Mouse (Mus musculus) naive thymus-derived CD4-positive, alpha-beta T cell, adult 2 months (primary cell): Measurements from ENCODE around the gene 1600012H06Rik.
A peak's percentile ranks its signal among the peaks of the same experiment; 100 is the strongest.
"Not testable (repeated sequence)": the region's sequence is repeated elsewhere in the genome, so short reads cannot be mapped to it uniquely, and the experiment has no call there.

ENCODE experiments used
- DNase-seq: peaks from one replicate; pipeline ENCODE4 v3.0.0-alpha.2; 2011; ENCODE audit warnings: low read depth

Gene 1600012H06Rik

DNA sequence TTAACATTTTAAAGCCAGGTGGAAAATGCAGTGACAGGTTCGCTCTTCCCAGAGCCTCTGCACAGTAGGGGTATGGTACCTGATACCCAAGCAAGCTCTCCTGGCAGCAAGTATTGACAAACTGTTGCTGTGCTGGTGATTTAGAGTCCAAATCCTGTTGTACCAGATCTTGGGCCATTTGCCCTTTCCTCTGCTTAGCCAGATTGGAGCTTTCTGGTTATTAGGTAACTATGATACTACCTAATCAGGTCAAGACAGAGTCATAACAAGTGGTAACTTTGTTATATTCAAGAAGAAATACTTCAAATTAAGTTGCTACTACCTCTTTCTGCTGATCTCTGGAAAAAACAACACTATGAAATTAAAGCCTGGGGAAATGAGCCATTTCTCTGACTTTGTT, 1.6 kb downstream of the 1600012H06Rik start:
- no peak for DNase-seq

DNA sequence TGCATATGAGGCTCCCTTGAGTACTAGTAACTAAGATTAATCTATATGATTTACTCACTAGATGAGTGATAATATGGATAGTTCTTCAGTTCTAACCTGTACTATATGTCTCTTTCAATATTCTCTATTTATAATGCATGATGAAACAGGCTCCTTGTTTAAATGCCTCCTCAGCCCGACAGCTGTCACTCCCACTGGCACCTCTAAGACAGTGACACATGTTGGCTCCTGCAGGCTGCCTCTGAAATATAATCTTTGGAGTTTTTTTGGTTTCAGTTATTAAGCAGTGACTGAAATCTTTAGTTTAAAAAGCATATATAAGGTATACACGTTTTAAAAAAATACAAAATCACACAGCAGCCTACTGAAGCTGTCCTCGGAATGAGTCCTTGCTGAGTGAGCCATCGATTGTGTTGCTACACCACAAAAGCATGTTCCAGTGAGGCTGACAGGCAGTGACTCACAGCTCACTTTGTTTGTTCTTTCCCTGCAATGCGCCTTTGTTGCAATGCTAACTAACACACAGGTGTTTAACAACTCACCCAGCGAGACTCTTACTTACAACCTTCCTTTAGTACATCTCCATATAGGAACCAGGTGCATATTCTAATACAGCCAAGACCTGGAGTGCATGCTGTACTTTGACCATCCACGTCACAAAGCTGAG, 6.3 kb downstream of the 1600012H06Rik start:
- DNase-seq = no peak

DNA sequence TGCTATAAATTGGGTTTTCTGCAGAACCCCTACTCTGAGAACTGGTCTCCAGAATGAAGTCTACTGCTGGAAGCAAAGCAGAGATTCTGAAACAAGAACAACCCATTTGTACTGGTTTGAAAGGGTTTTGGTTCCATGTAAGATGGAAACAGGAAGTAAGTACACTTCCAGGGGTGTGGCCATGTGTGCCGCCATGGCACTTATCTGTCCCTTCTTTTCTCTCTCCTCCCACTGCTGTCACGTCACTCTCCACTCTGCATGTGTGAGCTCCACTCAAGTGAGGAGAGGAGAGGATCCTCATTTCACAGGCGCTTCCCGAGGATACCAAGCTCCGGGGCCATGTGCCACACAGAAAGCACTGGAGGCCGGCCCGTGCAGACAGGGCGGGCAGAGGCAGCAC, 10.5 kb downstream of the 1600012H06Rik start:
- no peak for DNase-seq

DNA sequence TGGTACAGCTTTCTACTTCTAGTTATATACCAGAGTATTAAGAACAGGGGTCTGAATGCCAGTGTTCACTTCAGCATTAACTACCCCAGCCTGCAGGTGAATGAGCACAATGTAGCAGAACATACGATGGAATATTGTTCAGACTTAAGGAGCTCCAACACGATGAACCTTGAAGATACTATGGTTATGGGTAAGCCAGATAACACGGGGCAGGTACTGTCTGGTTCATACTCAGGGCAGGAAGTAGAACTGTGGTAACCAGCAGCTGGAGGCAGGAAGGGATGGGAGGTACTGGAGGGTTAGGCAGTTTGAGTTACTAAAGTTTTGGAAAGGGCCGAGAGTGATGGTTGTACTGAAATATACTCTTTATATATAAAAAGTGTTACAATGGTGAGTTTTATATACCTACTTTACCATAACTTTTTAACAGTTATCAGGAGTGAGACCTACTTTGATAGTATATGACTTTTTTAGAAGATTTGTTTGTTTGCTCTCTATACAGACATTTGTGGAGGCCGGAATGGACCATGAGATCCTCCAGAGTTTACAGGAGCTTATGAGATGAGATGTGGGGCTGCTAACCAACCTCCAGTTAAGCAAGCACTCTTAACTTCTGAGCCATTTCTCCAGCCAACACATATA, 15.8 kb downstream of the 1600012H06Rik start:
- no peak for DNase-seq

DNA sequence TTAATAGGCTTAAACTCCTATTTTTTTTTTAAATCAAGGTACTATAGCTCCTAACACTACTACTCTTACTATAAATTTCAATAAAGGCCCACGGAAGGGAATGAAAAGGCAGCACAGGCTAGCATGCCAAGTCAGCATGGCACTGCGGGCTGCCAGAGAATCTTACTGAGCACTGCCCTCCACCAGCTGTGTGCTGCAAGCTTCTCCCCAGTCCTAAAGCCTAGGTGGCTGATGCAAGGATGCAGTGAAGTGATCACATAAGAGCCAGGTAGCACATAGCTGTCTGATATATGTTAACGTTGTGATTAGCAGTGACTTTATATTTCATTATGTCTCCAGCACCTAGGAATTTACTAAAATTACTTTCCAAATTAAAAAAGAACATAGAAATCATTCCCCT, 17.0 kb downstream of the 1600012H06Rik start:
- no peak for DNase-seq

DNA sequence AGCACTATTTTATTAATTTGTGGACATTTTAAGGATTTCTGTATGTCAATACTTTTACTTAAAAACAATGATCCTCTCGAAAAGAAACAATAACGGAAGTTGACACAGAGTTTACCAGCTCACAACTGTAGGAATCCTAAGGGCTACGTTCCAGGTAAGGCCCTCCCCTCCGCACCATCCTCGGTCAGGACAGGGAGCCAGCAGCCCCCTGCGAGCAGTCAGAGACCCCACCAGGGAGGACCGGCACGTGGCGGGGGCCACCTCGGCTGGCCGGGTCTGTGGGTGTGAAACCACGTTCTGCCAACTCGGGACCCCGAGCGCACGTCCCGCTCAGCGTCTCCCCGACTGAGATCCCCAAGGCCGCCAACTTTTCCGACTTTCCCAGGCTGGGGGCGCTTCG, 17.5 kb downstream of the 1600012H06Rik start:
- peak; percentile 38 for DNase-seq

DNA sequence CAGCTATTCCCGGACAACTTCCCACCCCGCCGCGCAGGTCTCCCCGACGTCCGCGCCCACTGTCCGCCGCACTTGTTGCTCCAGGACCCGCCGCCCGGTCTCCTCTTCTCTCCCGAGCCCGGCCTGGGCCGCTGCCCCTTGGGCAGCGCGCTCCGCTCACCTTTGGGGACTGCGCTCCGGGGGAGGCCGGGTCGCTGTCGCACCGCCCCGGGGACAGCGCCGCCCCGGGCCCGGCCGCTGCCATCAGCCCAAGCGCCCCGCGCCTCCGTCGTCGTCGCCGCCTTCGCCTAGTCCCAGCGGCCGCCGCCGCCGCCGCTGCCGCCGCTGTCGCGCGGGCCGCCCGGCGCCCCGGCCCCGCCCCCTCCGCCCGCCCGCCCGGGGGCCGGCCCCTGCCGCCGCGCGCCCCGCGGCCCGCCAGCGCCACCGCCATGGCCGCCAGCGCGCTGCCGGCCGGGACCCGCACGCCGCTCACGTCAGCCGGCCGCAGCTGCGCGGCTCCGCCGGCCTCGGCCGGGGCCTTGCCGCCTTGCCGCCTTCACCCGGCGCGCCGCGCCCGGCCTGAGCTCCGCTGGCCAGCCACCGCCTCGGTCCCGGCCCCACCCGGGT, 18.1 kb downstream of the 1600012H06Rik start, which contains the start of gene Phf10:
Gene Phf10, minus strand, starts transcription at position 323 of the 606 bp plus-strand sequence.
- DNase-seq = peak; percentile 49

DNA sequence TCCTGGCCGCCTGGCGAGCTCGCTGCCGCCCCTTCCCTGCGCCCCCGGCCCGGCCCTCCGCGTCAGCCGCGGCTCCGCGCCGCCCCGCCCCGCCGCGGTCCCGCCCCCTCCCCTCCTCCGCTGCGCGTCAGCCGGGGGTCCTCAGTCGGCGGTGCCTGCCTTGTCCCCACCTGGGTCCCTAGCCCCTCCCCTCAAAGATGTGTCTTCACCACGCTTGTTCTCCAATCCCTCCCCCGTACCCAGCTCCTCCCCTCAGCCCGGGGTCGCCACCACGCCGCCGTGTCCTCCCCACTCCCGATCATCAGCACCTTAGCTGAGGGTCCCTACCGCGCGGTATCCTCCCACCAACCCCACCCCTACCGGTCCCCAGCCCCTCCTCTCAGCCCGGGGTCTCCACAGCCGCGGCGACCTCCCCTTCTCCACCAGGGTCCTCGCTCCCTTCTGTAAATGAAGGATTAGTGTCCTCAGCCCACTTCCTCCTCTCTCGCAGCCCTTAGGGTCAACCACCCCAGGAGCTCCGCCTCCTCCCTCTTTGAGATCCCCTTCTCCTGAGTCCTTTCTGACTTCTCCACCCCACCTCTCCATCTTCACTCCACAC, 18.7 kb downstream of the 1600012H06Rik start:
- not testable (repeated sequence) for DNase-seq

DNA sequence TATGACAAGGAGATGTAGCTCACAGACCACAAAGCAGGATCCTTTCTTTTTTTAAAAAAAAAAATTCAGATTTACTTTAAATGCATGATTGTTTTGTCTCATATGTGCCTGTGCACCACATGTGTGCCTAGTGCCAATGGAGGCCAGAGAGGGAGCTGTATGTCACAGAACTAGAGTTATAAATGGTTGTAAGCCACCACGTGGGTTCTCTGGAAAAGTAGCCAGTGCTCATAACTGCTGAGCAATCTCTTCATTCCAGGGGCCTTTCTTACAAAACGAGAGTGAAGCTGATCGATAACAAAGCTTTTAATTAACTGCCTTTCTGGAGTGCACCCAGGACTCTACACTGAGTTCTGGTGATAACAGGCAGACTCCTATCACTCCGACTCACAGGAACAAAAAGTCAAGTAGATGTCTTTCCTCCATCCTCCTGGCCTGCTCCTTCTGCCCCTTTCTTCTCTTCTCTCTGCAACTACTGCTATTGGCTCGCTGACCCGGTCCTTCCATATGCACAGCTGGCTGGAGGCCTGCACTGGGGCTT, 25.5 kb downstream of the 1600012H06Rik start:
- not testable (repeated sequence) for DNase-seq

DNA sequence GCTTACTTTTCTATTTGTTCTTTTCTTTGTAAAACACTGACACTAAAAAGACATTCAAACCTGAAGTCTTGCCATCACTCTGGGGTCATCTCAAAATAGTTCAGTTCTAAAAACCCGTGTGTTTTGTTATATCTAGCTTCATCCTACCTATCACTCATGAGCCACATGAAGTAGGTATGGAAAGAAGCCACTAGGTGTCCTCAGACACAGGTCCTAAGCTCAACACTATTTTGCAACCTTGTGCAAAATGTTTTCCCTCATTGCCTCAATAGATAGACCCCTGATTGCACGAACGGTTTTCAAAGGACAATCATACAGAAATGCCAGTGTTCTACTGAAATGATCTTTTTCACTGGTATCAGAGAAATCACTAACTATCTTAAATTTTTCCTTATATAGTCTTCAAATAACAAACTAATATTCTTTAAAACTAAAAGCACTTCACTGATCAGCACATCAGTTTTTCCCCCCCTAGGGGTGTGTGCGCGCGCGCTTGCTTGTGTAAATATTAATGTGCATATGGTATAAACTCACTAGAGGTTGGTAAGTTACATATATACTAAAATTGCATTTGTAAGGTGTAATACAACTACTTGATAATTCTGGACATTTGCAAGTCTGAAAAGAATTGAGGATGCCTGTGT, 34.9 kb downstream of the 1600012H06Rik start:
- not testable (repeated sequence) for DNase-seq

DNA sequence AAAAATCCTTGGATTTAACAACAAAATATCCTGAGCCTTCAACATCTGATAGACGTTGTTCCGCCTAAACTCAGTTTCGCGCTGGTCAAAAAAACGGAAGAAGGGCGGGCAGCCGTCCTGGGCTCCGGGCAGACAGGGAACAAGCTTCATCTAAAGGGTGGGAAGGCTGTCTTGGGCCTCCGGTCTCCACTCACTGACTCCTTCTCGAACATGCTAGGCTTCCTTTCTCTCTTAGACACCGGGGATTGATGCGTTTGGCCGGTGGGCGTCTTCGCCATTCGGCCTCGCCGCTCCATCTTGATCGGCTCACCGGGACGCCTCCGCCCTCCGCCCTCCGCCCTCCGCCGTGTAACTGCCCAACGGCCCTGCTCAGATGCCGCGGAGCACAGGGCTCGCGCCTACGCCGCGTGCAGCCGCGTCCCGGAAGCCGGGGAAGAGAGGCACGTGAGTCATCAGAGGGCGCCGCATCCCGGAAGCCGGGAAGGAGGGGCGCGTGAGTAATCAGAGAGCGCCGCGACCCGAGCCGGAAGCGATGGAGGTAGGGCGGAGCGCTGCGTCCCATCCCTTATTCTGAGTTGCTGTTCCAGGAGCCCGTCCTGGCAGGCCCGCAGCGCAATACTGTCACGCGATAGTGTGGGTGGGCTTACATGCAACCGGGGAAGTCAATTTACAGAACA, 35.5 kb downstream of the 1600012H06Rik start, which contains the start of the genes 9030025P20Rik and Gm3417:
Gene 9030025P20Rik, plus strand, starts transcription at position 107 of the 677 bp plus-strand sequence.
Gene Gm3417, minus strand, starts transcription at position 429 of the 677 bp plus-strand sequence.
- DNase-seq = not testable (repeated sequence)

DNA sequence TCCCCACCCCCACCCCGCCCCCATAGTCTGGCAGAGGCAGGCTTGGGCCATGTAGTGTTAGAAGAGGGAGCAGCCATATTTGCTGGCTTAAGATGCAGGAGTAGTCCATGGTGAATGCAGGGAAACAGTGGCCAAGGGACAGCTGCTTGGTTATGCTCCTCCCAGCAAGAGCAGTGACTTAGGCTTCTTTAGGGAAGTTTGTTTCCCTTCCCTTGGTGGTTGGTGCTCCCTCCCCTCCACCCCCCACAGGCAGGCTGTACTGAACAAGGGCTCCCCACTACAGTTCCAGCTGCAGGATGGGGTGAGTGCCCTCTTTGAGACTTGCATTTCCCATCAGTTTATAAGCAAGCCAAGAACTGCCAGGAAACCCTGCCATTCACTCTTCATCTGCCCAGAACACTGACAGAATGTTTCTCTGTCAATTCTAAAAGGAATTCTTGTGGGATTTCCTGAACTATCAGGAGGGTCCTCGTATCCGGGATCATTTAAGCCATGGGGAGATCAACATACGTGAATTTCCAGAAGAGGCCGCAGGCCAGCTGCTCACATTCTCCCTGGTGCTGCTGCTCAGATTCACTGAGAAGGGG, 47.2 kb downstream of the 1600012H06Rik start:
- DNase-seq = not testable (repeated sequence)

DNA sequence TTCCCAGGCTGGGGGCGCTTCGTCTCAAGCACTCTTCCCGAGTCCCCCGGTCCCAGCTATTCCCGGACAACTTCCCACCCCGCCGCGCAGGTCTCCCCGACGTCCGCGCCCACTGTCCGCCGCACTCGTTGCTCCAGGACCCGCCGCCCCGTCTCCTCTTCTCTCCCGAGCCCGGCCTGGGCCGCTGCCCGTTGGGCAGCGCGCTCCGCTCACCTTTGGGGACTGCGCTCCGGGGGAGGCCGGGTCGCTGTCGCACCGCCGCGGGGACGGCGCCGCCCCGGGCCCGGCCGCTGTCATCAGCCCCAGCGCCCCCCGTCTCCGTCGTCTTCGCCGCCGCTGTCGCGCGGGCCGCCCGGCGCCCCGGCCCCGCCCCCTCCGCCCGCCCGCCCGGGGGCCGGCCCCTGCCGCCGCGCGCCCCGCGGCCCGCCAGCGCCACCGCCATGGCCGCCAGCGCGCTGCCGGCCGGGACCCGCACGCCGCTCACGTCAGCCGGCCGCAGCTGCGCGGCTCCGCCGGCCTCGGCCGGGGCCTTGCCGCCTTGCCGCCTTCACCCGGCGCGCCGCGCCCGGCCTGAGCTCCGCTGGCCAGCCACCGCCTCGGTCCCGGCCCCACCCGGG, 49.6 kb downstream of the 1600012H06Rik start:
- not testable (repeated sequence) for DNase-seq

DNA sequence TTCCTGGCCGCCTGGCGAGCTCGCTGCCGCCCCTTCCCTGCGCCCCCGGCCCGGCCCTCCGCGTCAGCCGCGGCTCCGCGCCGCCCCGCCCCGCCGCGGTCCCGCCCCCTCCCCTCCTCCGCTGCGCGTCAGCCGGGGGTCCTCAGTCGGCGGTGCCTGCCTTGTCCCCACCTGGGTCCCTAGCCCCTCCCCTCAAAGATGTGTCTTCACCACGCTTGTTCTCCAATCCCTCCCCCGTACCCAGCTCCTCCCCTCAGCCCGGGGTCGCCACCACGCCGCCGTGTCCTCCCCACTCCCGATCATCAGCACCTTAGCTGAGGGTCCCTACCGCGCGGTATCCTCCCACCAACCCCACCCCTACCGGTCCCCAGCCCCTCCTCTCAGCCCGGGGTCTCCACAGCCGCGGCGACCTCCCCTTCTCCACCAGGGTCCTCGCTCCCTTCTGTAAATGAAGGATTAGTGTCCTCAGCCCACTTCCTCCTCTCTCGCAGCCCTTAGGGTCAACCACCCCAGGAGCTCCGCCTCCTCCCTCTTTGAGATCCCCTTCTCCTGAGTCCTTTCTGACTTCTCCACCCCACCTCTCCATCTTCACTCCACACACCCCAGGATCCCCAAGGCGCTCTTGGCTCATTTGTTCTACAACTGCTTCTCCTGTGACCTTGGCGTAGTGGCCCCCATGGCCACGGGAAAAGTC, 50.3 kb downstream of the 1600012H06Rik start:
- not testable (repeated sequence) for DNase-seq

DNA sequence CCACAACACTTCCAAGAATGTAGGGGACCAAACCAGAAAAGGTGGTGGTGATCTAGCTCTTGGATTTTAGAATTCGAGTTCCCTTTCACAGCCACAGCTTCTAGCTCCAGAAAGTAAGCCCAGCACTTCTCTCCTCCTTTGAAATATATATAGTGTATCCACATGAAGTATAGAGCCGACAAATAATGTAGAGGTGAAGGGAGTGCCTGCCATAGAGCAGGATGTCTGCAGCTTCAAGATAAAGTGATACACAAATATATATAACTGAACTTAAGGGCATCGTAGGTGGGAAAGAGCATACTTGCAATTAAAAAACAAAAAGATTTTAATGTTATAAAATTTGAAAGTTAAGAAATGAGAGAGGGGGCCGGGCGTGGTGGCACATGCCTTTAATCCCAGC, 51.2 kb downstream of the 1600012H06Rik start:
- not testable (repeated sequence) for DNase-seq

DNA sequence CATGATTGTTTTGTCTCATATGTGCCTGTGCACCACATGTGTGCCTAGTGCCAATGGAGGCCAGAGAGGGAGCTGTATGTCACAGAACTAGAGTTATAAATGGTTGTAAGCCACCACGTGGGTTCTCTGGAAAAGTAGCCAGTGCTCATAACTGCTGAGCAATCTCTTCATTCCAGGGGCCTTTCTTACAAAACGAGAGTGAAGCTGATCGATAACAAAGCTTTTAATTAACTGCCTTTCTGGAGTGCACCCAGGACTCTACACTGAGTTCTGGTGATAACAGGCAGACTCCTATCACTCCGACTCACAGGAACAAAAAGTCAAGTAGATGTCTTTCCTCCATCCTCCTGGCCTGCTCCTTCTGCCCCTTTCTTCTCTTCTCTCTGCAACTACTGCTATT, 57.1 kb downstream of the 1600012H06Rik start:
- DNase-seq = not testable (repeated sequence)

DNA sequence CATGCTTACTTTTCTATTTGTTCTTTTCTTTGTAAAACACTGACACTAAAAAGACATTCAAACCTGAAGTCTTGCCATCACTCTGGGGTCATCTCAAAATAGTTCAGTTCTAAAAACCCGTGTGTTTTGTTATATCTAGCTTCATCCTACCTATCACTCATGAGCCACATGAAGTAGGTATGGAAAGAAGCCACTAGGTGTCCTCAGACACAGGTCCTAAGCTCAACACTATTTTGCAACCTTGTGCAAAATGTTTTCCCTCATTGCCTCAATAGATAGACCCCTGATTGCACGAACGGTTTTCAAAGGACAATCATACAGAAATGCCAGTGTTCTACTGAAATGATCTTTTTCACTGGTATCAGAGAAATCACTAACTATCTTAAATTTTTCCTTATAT, 66.1 kb downstream of the 1600012H06Rik start:
- DNase-seq = not testable (repeated sequence)
